Mouse (Mus musculus): Measurements from ENCODE around the gene Oas1d. TPM values are rescaled to one million over a fixed set of nuclear protein-coding genes. Genes with fewer than 3 reads are reported as not detected.

The Oas1d gene
- polyA plus RNA-seq, 1 experiment from 2014 or later: not detected

DNA sequence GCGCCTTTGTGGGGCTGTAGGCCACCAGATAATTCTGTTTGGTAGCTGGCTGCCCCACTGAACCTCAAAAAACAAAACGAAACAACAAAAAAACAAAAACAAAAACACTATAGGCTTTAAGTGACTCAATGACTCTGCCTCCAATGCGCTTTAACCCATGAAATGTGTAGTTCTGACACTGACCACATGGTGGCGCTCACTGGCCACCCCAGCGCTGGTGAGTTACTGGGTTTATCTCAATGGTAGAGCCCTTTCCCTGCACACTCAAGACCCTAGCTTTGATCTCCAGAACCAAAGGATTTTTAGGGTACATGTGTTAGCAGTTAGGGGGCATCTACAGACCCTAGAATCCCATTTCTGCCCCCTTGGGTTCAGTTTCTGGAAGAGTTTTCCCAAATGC lies 39.6 kb downstream of the Oas1d start:
- peaks cover 12% of the 10 kb centered on the region; the same call in 1 of the 2 replicates for H3K36me3 ChIP-seq
- H3K9me3 ChIP-seq: no peaks in the 10 kb centered on the region
- H3K27me3 ChIP-seq: peaks cover 11% of the 10 kb centered on the region; the same call in 1 of the 2 replicates
- no peak for ATAC-seq (ENCODE audit: low FRiP score)
- no peak overlapping the region for H3K4me2 ChIP-seq
- H3K27ac ChIP-seq: no peak overlapping the region
- no peak overlapping the region for H3K9ac ChIP-seq
- no peaks in the 10 kb centered on the region for H3K4me1 ChIP-seq (replicated peaks)
- 24% methylated on average over 5 of the region's 5 CpGs for WGBS
- H3K4me3 ChIP-seq: no peak overlapping the region

DNA sequence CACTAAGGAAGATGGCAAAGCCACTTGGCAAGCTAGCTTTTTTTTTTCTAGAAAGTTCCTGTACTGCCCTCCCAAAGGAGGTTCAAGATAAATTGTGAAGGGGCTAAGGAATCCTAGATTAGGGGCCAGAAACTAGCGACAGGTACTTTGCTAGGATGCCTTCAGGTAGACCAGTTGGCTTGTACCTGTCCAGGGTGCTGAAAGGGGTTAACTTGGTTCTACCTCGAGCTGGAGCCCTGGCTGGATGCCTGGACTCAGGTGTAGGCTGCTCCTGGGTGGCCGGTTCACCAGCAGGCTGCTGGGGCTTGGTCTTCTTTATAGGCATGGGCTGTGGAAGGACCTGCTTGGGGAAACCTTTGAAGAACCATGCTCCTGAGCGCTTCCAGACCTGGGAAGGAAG lies 46.7 kb downstream of the Oas1d start:
- no peak overlapping the region for H3K4me2 ChIP-seq
- no peak overlapping the region for H3K27ac ChIP-seq
- H3K9me3 ChIP-seq: no peaks in the 10 kb centered on the region
- no peak for ATAC-seq (ENCODE audit: low FRiP score)
- no peaks in the 10 kb centered on the region for H3K27me3 ChIP-seq
- 58% methylated on average over 4 of the region's 4 CpGs for WGBS
- H3K4me1 ChIP-seq (replicated peaks): no peaks in the 10 kb centered on the region
- no peak overlapping the region for H3K4me3 ChIP-seq
- H3K36me3 ChIP-seq: peaks cover 15% of the 10 kb centered on the region; the same call in 1 of the 2 replicates
- H3K9ac ChIP-seq: no peak overlapping the region

DNA sequence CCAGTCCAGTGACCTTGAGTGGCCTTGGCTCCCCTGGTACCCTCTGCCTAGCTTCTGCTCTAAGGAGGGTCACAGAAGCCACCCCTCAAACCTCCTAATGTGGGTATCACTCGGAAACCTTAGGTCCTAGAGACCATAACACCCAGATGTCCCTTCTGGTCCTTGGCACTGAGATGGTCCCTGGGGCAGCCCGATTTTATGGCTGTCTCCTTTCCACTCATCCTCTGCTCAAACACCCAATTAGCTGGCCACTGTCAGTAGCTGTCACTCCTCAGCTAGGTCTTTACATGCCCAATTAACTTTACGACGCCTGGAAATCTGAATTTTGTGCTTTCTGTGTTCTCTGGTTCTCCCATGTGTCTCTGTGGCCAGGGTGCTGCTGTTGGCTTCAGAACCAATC lies 51.8 kb downstream of the Oas1d start:
- no peaks in the 10 kb centered on the region for H3K9me3 ChIP-seq
- no peak overlapping the region for H3K4me3 ChIP-seq
- H3K27me3 ChIP-seq: no peaks in the 10 kb centered on the region
- H3K4me1 ChIP-seq (replicated peaks): peaks cover 25% of the 10 kb centered on the region
- H3K9ac ChIP-seq: no peak overlapping the region
- 0 out of 2 replicates have a peak, but pooled peaks cover 2% of the 10 kb centered on the region for H3K36me3 ChIP-seq
- no peak for ATAC-seq (ENCODE audit: low FRiP score)
- no peak overlapping the region for H3K4me2 ChIP-seq
- 66% methylated on average over 4 of the region's 4 CpGs for WGBS
- no peak overlapping the region for H3K27ac ChIP-seq

DNA sequence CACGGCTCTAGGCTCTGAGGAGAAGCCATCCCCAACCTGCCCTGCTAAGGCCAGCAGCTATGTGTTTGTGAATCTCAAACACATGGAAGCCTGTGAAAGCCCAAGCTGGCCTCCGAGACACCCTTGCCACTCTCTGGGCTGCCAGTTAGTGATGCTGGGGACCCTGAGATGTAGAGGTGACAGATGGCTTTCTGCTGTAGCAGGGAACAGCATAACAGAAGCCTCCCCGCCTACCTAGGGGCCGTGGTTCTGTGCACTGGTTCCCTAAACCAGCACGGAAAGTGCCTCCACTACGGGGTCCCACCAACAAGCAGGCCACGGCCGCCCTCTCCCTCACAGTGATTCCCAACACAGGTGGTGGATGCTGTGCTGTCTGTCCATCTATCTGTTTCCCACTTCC lies 52.6 kb downstream of the Oas1d start:
- H3K27me3 ChIP-seq: no peaks in the 10 kb centered on the region
- 87% methylated on average over 8 of the region's 8 CpGs for WGBS
- H3K36me3 ChIP-seq: no peaks in the 10 kb centered on the region
- H3K4me2 ChIP-seq: no peak overlapping the region
- ATAC-seq (ENCODE audit: low FRiP score): no peak
- H3K4me1 ChIP-seq (replicated peaks): peaks cover 25% of the 10 kb centered on the region
- H3K9me3 ChIP-seq: no peaks in the 10 kb centered on the region
- H3K27ac ChIP-seq: no peak overlapping the region
- H3K9ac ChIP-seq: no peak overlapping the region
- no peak overlapping the region for H3K4me3 ChIP-seq

DNA sequence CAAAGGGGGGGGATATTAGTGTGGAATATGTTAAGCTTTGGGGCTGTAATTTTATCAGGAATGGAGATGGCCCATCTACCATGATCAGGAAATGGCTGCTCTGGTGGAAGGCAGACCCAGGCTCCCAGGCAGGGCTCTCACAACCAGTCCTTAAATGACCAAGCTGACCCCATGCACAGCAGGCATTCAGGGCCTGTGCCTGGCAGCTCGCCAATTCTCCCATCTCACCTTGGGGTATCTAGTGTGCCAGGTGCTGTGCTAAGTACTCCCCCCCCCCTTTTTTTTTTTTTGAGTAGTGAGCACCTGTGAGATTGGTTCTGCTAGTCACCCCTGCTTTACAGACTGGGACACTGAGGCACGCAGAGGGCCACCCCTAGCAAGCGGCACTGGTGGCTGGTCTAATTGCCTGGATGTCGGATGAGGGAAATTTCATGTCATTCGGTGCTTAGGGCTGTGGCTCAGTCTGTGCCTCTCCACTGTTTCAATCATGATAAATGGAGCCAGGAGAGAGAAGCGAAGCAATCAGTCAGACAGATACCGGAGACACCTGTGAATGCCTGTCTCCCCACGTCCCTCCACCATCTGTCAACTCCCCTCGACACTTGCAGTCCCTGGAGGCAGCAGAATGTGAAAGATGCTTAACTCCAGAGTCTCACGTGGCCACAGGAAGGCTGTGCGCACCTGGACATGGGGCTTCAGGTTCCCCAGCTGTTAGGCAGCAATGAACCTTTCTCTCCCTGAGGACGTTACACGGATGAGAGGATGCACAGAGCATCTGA lies 53.2 kb downstream of the Oas1d start:
- H3K4me3 ChIP-seq: no peak overlapping the region
- ATAC-seq (ENCODE audit: low FRiP score): no peak
- H3K9me3 ChIP-seq: no peaks in the 10 kb centered on the region
- no peaks in the 10 kb centered on the region for H3K36me3 ChIP-seq
- no peak overlapping the region for H3K9ac ChIP-seq
- no peak overlapping the region for H3K4me2 ChIP-seq
- no peak overlapping the region for H3K27ac ChIP-seq
- no peaks in the 10 kb centered on the region for H3K27me3 ChIP-seq
- 63% methylated on average over 13 of the region's 13 CpGs for WGBS
- H3K4me1 ChIP-seq (replicated peaks): peaks cover 25% of the 10 kb centered on the region

DNA sequence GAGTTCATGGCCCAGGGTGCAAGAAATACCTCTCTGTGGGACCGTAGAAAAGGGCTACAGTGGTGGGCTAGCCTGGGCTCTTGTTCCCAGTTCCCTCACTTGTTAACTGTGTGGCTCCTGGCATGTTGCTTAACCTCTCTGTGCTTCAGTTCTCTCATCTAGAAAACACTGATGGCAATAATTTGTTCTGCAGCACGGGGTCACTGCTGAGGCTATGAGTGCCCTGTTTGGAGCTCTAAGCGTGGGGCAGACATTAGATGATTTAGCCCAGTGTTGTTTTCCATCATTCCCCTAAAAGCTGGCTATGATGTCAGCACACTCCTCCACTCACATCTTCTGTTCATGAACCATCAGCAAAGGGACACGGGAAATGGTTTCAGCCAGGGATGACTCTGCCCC lies 53.8 kb downstream of the Oas1d start:
- Histone ChIP-seq H3K27me3 (0 out of 2 replicates have a peak, but pooled peaks cover under 1% of the 10 kb centered on the region), H3K9me3 (no peaks in the 10 kb centered on the region), H3K4me1 (replicated peaks) (peaks cover 25% of the 10 kb centered on the region), H3K27ac (no peak overlapping the region), H3K36me3 (no peaks in the 10 kb centered on the region), H3K9ac (no peak overlapping the region), H3K4me3 (no peak overlapping the region), H3K4me2 (no peak overlapping the region)
- WGBS: 68% methylated on average over 4 of the region's 4 CpGs
- no peak for ATAC-seq (ENCODE audit: low FRiP score)

DNA sequence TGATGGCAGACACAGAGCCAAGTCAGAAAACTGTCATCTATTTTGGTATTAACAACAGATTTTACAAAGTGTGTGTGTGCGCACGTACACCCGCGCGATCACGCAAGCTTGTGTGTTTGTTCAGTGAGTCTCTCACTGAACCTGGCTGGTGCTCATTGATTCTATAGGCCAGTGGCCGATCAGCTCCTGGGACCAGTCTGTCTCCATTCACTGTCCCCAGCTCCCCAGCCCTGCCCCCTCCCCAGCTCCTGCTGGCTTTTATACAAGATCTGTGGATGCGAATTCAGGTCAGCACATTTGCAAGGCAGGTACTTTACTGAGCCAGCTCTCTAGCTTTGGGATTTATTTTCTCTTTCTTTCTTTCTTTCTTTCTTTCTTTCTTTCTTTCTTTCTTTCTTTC lies 54.5 kb downstream of the Oas1d start:
- no peak overlapping the region for H3K9ac ChIP-seq
- H3K4me3 ChIP-seq: no peak overlapping the region
- no peak for ATAC-seq (ENCODE audit: low FRiP score)
- peaks cover 25% of the 10 kb centered on the region for H3K4me1 ChIP-seq (replicated peaks)
- H3K4me2 ChIP-seq: no peak overlapping the region
- no peaks in the 10 kb centered on the region for H3K9me3 ChIP-seq
- peaks cover 3% of the 10 kb centered on the region; the same call in 1 of the 2 replicates for H3K27me3 ChIP-seq
- WGBS: 85% methylated on average over 8 of the region's 8 CpGs
- H3K27ac ChIP-seq: no peak overlapping the region
- no peaks in the 10 kb centered on the region for H3K36me3 ChIP-seq

DNA sequence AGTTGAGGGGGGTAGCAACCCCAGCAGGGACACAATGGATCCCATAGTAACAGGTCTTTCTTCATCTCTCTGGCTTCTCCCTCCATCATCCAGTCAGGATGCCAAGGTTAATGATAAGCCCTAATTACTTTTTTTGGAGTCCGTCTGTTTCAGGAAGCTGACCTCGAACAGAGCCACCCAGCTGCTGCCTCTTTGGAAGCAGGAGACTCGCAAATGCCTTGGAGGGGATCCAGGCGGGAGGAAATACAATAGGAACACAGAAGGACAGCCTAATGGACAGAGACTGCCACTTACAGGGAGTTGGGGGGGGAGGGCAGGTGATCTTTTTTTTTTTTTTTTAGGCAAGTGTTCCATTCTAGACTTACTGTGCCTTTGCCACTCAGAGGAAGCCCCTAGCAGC lies 55.4 kb downstream of the Oas1d start:
- no peak overlapping the region for H3K4me2 ChIP-seq
- no peaks in the 10 kb centered on the region for H3K9me3 ChIP-seq
- no peak overlapping the region for H3K27ac ChIP-seq
- 20% methylated on average over 4 of the region's 4 CpGs for WGBS
- no peak overlapping the region for H3K4me3 ChIP-seq
- ATAC-seq (ENCODE audit: low FRiP score): no peak
- H3K27me3 ChIP-seq: peaks cover 6% of the 10 kb centered on the region; the same call in 1 of the 2 replicates
- H3K4me1 ChIP-seq (replicated peaks): peaks cover 25% of the 10 kb centered on the region
- no peak overlapping the region for H3K9ac ChIP-seq
- H3K36me3 ChIP-seq: no peaks in the 10 kb centered on the region

Other genes with a start within 250 kb of the Oas1d start
- 34.5 and 34.8 TPM in 2 replicates for gene Dtx1, start 202.6 kb upstream of the Oas1d start, polyA plus RNA-seq (2015; fragmentation: Nextera tagmentation; extraction: Ambion mirVana)
- gene Oas2, start 164.7 kb upstream of the Oas1d start, polyA plus RNA-seq (2015; fragmentation: Nextera tagmentation; extraction: Ambion mirVana): 0.14 and 0.25 TPM in 2 replicates
- gene Oas3, start 136.9 kb upstream of the Oas1d start, polyA plus RNA-seq (2015; fragmentation: Nextera tagmentation; extraction: Ambion mirVana): 0.65 and 0.69 TPM in 2 replicates
- gene Oas1e, start 119.0 kb upstream of the Oas1d start, polyA plus RNA-seq (2015; fragmentation: Nextera tagmentation; extraction: Ambion mirVana): 0.35 TPM in 1 of 2 replicates, not detected in the other
- 0.54 and 0.57 TPM in 2 replicates for gene Oas1c, start 102.0 kb upstream of the Oas1d start, polyA plus RNA-seq (2015; fragmentation: Nextera tagmentation; extraction: Ambion mirVana)
- not detected in 2 replicates for gene Oas1f, start 67.2 kb upstream of the Oas1d start, polyA plus RNA-seq (2015; fragmentation: Nextera tagmentation; extraction: Ambion mirVana)
- gene Oas1h, start 53.1 kb upstream of the Oas1d start, polyA plus RNA-seq (2015; fragmentation: Nextera tagmentation; extraction: Ambion mirVana): not detected in 2 replicates
- gene Oas1g, start 26.9 kb upstream of the Oas1d start, polyA plus RNA-seq (2015; fragmentation: Nextera tagmentation; extraction: Ambion mirVana): 0.19 TPM in 1 of 2 replicates, not detected in the other
- gene Oas1a, start 7.0 kb upstream of the Oas1d start, polyA plus RNA-seq (2015; fragmentation: Nextera tagmentation; extraction: Ambion mirVana): 0.49 and 0.85 TPM in 2 replicates
- gene Rph3a, start 95.6 kb downstream of the Oas1d start, polyA plus RNA-seq (2015; fragmentation: Nextera tagmentation; extraction: Ambion mirVana): 15.0 and 16.1 TPM in 2 replicates

All from hindbrain, embryonic 13.5 days (tissue).